Mouse (Mus musculus) right cerebral cortex, postnatal 14 days (tissue): ENCODE data around the gene Ryr1.
"Not testable (repeated sequence)": the region's sequence is repeated elsewhere in the genome, so short reads cannot be mapped to it uniquely, and the experiment has no call there.

ENCODE experiments used
- DNase-seq: peaks from one replicate; pipeline ENCODE4 v3.0.0; 2022

Gene Ryr1

DNA sequence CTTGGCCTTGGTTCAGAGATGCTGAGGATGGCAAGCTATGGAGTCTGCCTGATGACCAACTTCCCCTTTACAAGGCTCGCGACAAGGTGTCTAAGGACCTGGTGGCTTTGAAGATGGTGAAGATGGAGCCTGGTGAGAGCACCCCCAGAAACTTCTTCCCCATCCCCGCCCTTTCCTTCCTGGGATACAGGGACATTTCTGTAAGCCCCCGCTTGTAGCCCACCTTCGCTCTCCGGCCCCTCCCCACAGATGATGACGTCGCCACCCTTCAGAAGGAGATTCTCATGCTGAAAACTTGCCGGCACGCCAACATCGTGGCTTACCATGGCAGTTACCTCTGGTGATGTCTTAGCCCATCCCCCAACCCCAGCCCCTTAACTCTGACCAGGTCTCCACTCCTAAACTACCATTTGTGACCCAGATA is 141.8 kb downstream of the Ryr1 start:
- no peak for DNase-seq

DNA sequence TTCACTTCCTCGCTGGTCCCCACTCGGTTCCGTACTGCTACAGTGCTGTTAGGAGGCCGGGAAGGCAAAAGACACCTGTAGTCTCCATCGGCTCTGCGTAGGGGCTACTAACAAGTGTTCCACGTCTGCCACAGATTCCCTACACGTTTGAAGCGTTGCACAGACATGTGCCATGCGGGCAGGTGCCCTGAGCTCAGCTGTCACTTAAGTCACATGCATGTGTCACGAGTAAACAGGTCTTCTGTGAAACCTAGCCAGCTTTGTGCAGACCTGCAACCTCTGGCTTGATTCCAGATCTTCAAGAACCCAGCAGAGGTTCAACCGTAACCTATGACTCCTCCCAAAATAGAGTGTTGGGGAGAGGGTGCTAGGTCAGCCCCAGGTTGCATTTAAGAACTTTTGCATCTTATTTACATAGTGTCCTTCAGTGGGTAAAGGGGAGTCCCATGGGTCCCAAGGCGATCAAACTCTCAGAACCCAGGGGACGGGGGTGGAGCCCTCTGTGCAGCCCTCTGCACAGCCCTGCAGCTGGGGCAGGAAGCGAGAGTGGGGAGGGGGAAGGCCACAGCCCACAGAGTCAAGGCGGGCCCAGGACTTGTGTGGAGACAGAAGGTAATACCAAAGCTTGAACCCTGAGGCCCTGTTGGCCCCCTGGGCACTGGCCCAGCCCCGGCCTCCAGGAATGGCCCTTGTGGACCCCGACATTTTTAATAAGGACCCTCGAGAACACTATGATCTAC is 142.5 kb downstream of the Ryr1 start:
- no peak for DNase-seq

DNA sequence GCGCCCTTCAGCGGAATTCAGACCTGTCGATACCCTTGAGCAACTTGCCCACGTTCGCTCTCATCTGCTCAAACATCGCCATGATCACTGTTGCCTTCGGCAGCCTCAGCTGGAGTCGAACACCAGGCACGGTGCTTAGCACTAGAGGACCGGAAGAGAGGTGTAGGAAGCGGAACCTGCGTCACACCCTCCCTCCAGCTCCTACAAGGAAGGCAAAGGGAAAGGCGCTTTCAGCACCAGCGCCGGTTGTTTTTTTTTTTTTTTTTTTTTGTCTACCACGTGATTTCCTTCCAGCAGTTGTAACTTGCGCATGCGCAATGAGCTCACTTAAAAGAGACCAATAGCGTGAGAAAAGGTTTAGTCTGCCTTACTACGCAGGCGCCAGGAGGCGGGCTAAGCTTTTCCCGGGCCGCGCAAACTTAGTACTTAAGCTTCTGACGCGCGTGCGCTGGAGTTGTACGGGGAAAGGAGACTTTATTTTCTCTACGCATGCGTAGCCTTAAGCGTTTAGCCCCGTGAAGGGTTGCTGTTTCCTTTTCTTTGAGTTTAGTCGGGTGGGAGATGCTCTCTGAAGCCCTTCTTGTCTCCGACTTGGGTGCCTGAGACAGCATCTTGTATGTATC is 143.2 kb downstream of the Ryr1 start, which contains the start of the genes Eif3k and Map4k1:
TSS of gene Eif3k (minus strand) at position 214 of the 623 bp plus-strand sequence.
TSS of gene Map4k1 (plus strand) at position 400 of the 623 bp plus-strand sequence.
- peak; percentile 98 for DNase-seq

DNA sequence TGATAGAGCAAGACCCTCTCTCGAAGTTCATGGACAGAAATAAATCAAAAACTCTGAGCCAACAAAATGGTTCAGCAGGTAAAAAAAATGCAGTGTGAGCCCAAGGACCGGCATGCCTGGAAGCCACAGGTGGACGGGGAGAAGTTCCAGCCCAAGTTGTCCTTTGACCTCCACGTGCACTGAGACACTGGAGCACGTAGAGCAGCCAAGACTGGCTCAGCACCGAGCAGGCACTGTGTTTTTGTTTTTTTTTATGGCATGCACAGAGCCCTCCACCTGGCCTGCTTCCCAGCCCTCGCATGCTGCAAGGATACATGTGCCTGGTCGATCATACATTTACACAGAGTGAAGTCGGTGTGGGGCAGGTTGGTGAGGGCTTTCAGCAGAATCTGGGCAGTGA is 147.4 kb downstream of the Ryr1 start:
- no peak for DNase-seq

DNA sequence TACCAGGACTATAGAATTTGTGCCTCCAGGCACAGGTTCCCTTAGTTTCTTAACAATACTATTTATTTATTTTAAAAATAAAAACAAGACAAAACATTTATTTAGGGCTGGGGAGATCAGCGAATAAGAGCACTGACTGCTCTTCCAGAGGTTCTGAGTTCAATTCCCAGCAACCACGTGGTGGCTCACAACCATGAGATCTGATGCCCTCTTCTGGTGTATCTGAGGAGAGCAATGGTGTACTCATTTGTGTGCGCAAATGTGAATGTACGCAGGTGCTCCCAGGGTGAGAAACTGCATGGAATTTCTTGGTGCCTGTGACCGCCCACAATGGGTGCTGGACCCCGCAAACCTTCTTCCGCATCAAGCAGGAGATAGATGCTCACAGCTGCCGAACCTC is 152.0 kb downstream of the Ryr1 start:
- no peak for DNase-seq

DNA sequence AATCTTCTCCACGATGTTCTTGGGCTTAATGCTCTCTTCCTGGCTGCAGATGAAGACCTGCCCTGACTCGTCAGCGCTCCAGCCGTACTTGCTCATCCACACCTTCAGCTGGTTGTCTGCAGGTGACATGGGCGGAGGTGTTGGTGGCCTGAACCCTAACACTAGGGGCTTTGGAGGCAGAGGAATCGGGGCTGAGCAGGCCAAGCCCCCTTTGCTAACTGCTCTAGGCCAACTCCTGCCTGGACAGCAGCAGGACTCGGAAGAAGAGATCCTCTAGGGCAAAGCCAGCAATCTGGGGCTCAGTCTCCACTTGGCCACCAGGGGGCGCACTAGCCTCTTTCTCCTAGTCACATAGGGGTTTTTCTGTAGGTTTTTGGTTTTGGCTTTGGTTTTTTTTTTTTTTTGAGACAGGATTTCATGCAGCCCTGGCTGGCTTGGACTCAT is 152.4 kb downstream of the Ryr1 start:
- peak; percentile 90 for DNase-seq

DNA sequence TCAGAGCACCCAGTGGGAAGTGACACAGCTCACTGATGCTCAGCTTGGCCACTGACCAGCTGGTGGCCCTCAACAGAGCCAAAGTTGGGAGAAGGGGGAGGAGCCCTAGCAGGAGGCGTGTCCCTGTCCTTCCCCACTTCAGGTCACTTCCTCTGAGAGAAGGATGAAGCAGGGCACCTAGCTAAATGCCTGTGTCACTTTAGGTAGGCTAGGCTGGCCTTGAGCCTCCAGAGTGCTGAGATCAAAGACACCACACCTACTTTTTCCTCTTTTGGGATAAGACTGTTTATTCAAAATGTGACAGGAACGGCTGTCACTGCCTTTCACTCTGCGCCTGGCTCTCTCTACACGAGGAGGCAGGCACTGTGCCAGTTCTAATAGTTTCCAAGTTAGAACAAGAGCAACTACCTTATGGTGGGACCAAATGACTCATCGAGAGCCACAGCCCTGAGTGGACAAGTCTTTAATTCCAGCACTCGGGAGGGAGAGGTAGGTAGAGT is 153.2 kb downstream of the Ryr1 start:
- DNase-seq: no peak

DNA sequence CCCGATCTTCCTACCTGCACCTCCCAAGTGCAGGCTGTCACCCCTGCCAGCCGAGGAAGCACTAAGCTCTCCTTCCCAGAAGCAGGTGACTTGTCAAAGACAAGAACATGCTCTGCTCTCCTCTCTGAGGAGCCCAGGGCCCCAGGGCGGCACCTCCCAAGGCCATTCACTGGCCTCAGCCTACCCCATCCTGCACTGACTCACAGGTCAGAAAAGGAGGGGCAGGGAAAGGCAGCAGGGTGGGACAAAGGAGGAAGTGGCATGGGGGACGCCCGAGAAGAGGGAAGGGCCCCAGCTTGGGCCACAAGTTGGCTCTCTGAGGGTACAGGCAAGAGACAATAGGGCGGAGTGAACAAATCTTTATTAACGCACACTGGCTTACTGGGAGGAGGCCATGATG is 153.9 kb downstream of the Ryr1 start:
- DNase-seq: no peak

DNA sequence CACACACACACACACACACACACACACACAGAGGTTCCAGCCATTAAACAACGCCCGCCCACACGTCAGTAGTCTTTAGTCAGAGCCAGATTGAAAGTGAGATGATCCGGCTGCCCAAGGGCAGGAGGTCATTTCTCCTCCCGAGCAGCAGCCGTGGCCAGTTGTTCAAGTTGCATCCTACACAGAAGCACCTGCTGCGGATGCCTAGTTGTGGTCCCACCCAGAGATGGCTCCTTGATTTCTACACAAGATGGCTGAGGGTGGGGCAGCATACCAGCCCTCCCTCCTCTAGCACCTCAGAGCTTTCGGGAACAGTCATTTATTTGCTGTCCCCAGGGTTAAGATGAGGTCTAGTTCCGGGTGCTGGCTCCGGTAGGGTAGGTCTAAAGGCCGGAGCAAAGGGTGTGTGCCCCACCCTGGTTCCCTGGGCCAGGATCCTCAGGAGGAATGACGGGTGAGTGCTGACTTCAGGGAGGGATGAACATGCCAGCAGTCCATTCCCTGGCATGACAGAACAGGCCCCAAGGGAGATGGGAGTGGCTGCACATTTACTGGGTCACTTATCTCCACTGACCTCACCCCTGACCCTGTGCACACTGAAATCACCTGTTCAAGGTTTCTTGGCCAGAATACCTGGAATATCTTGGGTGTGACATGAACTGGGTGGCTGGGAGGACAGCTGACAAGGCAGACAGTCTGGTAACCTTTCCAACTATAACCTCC is 155.1 kb downstream of the Ryr1 start:
- DNase-seq: no peak

DNA sequence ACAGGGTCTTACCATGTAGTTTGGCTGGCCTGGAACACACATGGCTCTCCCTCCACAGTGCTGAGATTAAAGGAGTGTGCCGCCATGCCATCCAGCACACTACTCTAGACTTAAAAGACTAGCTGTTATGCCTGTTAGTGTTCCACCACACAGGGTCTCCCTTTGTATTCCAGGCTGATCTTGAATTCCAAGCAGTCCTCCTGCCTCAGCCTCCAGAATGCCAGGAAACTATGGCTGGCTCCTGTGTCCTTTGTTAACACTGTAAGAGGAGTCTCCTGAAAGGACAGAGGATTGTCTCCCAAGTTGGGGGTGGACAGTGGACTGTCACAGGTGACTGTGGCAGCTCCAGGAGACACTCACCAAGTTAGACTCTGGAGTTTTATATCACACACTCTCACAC is 155.7 kb downstream of the Ryr1 start:
- DNase-seq: no peak

DNA sequence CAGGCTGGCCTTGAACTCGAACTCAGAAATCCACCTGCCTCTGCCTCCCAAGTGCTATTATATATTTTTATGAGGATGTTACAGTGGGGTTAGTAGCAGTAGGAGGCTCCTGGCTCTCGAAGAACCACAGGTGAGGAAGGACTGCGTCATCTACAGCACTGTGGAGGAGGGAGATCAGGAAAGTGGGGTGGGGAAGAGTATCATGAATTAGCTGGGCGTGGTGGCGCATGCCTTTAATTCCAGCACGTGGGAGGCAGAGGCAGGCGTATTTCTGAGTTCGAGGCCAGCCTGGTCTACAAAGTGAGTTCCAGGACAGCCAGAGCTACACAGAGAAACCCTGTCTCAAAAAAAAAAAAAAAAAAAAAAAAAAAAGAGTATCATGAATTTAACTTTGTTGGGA is 156.9 kb downstream of the Ryr1 start:
- DNase-seq: not testable (repeated sequence)

DNA sequence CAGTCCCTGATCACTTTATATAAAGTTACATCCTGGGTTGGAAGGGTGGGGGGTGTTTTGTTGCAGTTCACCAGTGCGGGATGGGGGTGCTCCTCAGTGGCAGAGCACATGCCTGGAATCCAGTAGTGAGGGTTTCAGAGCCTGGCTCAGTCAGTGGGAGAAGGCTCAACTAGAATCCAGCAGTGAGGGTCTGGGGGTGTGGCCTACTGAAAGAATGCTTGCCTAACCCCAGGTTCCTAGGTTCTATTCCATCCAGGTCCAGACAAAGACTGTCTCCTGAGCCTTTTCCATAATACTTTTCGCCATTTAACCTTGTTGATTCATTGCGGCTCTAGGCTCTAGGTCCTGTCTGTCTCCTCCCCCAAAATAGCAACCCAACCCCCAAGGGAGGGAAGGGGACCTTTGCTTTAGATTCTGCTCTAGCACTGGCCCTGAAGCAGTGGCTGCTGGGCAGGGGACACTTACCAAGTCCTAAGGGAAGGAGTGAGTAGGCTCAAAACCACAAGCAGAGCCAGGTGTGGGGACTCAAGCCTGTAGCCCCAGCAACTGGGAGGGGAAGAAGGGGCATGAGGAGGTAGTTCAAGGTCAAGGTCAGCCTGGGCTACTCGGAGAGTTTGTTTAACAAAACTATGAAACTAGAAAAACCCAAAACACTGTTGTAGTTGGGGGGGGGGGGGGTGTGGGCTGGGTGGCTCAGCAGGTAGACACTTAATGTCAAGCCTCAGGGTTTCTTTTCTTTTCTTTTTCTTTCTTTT is 158.1 kb downstream of the Ryr1 start:
- no peak for DNase-seq

DNA sequence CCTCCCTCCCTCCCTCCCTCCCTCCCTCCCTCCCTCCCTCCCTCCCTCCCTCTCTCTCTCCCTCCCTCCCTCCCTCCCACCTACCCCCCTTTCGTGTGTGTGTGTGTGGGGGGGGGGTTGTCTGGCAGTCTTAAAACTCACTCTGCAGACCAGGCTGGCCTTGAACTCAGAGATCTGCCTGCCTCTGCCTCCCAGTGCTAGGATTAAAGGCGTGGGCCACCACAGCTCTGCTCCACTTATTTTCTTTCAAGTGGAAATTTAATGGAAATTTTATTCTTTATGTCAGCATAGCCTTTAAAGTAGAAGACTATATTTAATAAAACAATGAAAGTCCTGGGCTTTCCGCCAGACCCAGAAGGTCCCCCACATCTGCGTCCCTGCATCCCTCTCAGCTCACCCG is 158.8 kb downstream of the Ryr1 start:
- no peak for DNase-seq

DNA sequence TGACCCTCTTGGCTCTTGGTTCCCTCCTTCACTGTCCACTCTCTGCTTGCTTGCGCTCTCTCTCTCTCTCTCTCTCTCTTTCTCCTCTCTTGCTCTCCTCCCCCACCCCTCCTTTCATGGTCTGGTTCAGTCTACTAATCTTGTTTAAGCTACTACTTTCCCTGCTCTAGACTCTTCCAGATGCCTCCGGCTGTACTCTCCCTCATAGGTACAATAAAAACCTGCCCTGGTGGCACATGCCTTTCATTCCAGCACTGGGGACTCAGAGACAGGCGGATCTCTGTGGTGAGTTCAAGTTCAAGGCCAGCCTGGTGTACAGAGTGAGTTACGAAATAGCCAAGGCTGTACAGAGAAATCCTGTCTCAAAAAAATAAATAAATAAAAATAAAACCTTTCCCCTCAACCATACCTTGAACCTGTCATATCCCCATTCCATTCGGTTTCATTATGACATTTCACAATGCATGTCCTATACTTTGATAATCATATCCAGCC is 159.6 kb downstream of the Ryr1 start:
- no peak for DNase-seq

DNA sequence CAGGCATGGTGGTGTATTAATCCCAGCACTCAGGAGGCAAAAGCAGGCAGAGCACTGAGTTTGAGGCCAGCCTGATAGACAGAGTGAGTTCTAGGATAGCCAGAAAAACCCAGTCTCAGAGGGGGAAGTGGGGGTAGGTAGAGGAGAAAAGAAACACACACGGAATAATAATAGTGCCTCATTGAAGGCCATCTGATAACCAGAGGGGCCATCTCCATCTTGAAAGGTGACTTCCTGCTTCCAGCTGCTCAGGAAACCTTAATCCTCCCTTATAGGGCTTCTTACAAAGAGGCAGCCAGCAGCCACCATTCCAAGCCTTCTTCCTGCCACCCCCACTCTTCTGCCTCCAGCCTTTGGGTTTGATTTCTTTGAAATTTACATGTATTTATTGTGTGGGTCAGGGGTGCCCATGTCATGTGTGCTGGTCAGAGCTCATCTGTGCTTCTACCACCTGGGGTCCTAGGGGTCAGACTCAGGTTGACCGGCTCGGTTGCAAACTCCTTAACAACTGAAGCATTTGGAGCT is 161.5 kb downstream of the Ryr1 start:
- DNase-seq: no peak

DNA sequence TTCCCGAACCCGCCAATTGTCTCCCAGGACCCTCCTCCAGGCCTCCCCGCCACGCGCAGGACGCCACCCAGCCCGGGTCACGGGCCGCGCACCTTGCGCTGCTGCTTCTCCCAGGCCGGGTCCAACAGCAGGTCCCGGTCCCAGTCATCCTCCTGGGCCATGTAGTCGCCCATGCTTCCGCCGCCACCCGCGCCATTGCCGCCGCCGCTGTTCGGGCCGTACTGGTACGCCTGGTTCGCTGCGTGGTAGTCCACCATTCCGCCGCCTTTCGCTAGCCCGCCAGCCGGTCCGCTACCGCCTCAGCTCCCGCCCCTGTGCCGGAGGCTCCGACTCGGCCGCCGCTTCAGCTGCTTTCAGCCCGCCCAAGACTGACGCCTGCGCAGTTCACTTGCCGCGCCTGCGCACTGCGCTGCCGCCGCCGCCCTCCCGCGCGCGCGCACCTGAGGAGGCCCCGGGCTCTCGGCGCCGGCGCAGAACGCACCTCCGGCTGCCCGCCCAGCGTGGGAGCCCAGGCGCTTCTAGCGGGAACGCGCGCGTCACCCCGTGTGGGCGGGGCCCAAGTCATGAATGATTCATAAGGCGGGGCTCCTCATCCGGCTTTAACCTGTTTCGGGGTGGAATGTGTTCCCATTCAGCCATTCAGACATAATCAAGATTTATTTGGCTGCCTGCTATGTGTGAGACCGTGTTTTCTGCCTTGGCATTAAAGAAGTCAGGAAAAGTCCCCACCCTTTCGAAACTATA is 162.9 kb downstream of the Ryr1 start, which contains the start of gene Actn4:
TSS of gene Actn4 (minus strand) at position 414 of the 744 bp plus-strand sequence.
- peak; percentile 99 for DNase-seq

DNA sequence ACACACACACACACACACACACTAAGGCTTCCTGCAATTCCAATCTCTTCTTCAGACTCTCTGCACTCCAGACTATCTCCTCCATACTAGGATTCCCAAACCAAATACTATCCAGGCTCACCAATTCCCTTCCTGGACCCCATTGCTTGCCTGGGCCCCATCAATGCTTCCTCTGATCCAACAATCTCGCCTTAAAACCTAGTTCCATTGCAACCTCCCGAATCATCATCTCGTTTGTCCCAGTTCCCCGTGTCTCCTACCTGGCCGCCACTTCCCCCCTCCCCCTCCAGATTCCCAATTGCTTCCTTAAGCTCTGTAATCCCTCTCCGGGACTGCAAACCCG is 163.4 kb downstream of the Ryr1 start:
- no peak for DNase-seq

DNA sequence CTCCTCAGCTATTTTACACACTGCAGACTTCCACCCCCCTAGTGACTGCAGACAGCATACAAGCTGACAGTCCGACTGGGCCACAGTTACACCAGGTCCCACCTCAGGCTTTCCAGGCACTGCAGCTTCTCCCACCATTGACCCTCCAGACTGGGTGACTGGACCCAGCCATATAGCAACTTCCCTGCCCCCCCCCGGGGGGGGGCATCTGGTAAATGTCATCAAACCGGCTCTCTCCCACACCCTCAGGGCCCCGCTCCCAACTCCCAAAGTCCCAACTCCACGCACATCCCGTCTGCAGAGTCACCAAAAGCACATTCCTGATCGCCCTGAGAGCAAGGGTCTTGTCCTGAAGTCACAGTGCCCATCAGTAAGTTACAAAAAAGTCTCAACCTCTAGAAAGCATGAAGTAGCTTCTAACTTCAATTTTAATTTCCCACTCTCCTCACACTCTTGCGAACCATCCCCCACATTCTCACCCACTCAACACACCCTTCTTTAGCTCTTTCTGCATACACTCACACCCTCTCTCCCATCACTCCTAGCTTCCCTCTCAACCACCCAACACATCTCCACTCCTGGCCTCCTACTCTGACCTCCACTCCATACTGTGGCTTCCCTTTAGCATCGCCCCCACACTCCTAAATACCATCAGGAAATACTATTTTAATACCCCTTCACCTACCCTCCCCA is 164.5 kb downstream of the Ryr1 start:
- no peak for DNase-seq

DNA sequence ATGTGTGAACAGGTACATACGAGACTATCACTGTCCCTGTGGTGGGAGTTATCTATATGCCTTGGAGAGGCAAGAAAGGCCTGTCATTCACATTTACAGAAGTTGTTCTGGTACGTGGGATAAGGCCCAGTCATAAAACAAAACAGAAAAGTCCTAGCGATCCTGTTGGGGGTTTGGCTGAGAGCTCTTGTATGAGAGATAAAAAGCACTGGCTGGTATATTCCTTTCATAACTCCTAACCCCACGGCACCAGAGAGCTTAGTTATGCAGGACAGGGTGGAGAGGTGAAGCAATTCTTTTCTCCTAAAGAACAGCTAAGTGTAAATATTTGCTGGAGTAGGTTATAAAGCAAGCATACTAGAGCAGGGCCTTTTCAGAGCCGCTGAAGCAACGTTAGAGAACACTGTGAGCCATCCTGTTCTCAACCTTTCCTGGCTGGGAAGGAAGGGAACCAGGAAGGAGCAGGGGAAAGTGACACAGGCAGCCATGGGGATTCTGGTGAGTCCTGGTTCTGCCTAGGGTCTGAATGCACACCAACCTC is 165.4 kb downstream of the Ryr1 start:
- DNase-seq: no peak

DNA sequence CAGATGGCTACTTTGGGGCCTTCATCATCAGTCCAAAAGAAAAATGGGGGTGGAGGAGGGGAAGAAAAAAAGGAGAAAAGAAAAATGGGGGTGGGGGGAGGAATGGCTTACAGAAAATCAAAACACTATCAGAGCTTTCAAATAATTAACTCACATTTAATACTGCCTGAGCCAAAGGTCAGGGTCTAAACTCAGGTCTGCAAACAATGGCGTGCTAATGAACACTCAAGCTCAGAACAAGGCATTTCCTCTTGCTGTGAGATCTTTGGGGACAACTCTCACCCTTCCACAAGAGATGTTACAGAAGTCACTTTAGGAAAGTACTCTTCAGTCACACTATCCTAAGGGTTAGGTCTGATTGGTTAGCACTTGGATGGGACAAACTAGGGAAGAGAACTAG is 166.2 kb downstream of the Ryr1 start:
- no peak for DNase-seq
